Mouse (Mus musculus) liver, embryonic 14.5 days (tissue): ENCODE measurements at regions not wholly inside any gene's neighbourhood (a gene's known extent, or its start where the extent isn't known, plus 50 kb on each side); places are given as distances from the start of the nearest gene placed in this dataset.
"Not testable (repeated sequence)": the region's sequence is repeated elsewhere in the genome, so short reads cannot be mapped to it uniquely, and the experiment has no call there.

Source experiments
- CTCF ChIP-seq: IDR thresholded peaks from 2 replicates; pipeline ENCODE4 v1.5.1; 2016; ENCODE audit warnings: antibody characterized with exemption, low read depth, control low read depth
- EP300 ChIP-seq: IDR thresholded peaks from 2 replicates; pipeline ENCODE4 v1.6.1; 2016; ENCODE audit warnings: antibody characterized with exemption, low read depth

GRCm38 (mm10) chr10:9327881-9328280, 347.1 kb downstream of the Samd5 start:
- not testable (repeated sequence) for TF ChIP-seq EP300, CTCF
